Mouse (Mus musculus) neural tube, embryonic 12.5 days (tissue): ENCODE data around the gene Rpl27a. TPM values are rescaled to one million over a fixed set of nuclear protein-coding genes. Genes with fewer than 3 reads are reported as not detected.

Source experiments
- ATAC-seq: fragments of 200-750 bp; cut with Nextera tagmentation; 2 replicates; pipeline ENCODE4 v1.8.0; 2017; ENCODE audit warnings: low read depth, mild to moderate bottlenecking, moderate TSS enrichment, moderate library complexity; ENCODE audit not compliant: low FRiP score
- H3K27ac ChIP-seq: fragments of 300-500 bp; sonication (generic); 2 replicates; pipeline ENCODE4 v1.5.1; 2016
- H3K27me3 ChIP-seq: fragments of 300-500 bp; sonication (generic); replicated peaks from 2 replicates; pipeline ENCODE4 v1.6.1; 2016; ENCODE audit warnings: mild to moderate bottlenecking
- H3K36me3 ChIP-seq: fragments of 300-500 bp; sonication (generic); 2 replicates; pipeline ENCODE4 v1.6.1; 2016; ENCODE audit warnings: mild to moderate bottlenecking
- H3K4me1 ChIP-seq: fragments of 300-500 bp; sonication (generic); 2 replicates; pipeline ENCODE4 v1.6.1; 2016
- H3K4me2 ChIP-seq: fragments of 300-500 bp; sonication (generic); replicated peaks from 2 replicates; pipeline ENCODE4 v1.6.1; 2016; ENCODE audit warnings: mild to moderate bottlenecking
- H3K4me3 ChIP-seq: fragments of 300-500 bp; sonication (generic); 2 replicates; pipeline ENCODE4 v1.5.1; 2016
- H3K9ac ChIP-seq: fragments of 300-500 bp; sonication (generic); 2 replicates; pipeline ENCODE4 v1.6.1; 2016; ENCODE audit warnings: mild to moderate bottlenecking
- H3K9me3 ChIP-seq: fragments of 300-500 bp; sonication (generic); 2 replicates; pipeline ENCODE4 v1.6.1; 2016; ENCODE audit warnings: mild to moderate bottlenecking
- WGBS: fragments of 180-500 bp; shearing (Covaris S2); methylation state at CpG from one replicate; pipeline ENCODE4 v1.1.7; 2016; 5-methylcytosine and 5-hydroxymethylcytosine counted together
- polyA plus RNA-seq: library from polyadenylated mRNA; unstranded; fragments of >200 nt; fragmentation: Nextera tagmentation; extraction: Ambion mirVana; gene quantifications from 2 replicates; pipeline ENCODE4 v1.2.1, GENCODE M21; 2016

Gene Rpl27a
- polyA plus RNA-seq, 1 experiment from 2014 or later = 88.0 TPM

GRCm38 (mm10) chr7:109510799-109511198 lies 8.1 kb upstream of the Rpl27a start:
- H3K4me2 ChIP-seq = no peak overlapping the region
- no peak for ATAC-seq
- no peak overlapping the region for H3K9ac ChIP-seq
- no peaks in the 10 kb centered on the region for H3K36me3 ChIP-seq
- H3K27me3 ChIP-seq = no peaks in the 10 kb centered on the region
- peaks cover 11% of the 10 kb centered on the region for H3K4me1 ChIP-seq
- whole genome bisulfite sequencing = 70% methylated on average over 2 of the region's 2 CpGs
- no peaks in the 10 kb centered on the region for H3K9me3 ChIP-seq
- no peak overlapping the region for H3K27ac ChIP-seq
- no peak overlapping the region for H3K4me3 ChIP-seq

GRCm38 (mm10) chr7:109511838-109512237 lies 7.1 kb upstream of the Rpl27a start:
- Histone ChIP-seq H3K4me3 (no peak overlapping the region), H3K27me3 (no peaks in the 10 kb centered on the region), H3K4me1 (peaks cover 9% of the 10 kb centered on the region), H3K9ac (no peak overlapping the region), H3K36me3 (no peaks in the 10 kb centered on the region), H3K9me3 (no peaks in the 10 kb centered on the region), H3K27ac (no peak overlapping the region), H3K4me2 (no peak overlapping the region)
- no peak for ATAC-seq
- 92% methylated on average over 3 of the region's 3 CpGs for WGBS

DNA sequence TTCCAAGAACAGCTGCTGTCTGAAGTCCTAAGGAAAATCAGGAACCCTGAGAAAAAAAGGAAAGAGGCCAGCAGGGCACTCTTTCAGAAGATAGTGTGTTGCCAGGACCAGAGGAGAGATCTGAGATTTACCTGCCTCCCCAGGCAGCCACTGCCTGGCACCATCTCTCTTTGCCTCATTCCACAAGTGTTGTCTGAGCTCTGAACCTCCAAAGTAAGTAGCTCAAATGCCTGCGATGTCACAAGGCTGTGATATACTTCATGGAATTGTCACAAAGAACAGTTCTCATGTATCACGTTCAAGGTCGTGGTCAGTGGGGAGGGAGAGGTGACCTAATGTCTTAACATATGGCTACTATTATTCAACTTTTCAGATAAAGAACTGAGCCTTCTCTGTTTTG lies 2.4 kb upstream of the Rpl27a start:
- no peak overlapping the region for H3K9ac ChIP-seq
- H3K36me3 ChIP-seq = peaks cover 7% of the 10 kb centered on the region
- H3K9me3 ChIP-seq = no peaks in the 10 kb centered on the region
- no peak overlapping the region for H3K4me2 ChIP-seq
- ATAC-seq = no peak
- H3K27me3 ChIP-seq = no peaks in the 10 kb centered on the region
- H3K4me3 ChIP-seq = no peak overlapping the region
- H3K27ac ChIP-seq = no peak overlapping the region
- peaks cover 23% of the 10 kb centered on the region for H3K4me1 ChIP-seq
- WGBS = 85% methylated on average over 3 of the region's 3 CpGs

DNA sequence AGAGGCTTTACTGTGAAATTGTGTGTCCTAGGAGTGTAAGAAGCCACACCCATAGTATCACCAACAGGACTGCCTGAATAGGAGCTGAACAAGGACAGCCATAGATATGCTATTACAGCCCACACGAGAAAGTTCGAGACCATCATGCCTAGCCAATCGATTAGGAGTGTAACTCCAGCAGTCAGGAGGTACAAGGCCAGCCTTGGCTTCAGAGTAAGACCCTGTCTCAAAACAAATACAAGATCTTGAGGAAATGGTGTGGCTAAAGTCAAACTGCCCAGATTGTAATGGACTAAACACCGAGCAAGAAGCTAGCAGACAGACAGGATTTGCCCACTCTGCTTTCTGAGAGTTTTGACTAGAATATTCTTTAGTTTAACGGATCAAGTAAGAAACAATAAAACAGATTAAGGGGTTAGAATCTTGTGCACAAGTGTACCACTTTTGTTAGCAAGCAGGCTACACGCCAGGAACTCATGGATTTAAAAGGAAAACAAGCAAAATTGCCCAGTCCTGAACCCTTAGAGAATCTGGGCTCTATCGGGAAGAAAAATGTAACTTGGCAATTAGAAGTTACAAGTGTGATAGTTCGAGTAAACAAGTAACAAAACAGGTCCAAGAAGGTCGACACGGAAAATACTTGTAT lies 788 bp upstream of the Rpl27a start:
- 17% methylated on average over 10 of the region's 10 CpGs for whole genome bisulfite sequencing
- Histone ChIP-seq H3K4me2 (peak overlapping the region; percentile 94), H3K27me3 (no peaks in the 10 kb centered on the region), H3K4me1 (peaks cover 23% of the 10 kb centered on the region), H3K9ac (peak overlapping the region; percentile 94), H3K36me3 (peaks cover 23% of the 10 kb centered on the region), H3K4me3 (peak overlapping the region; percentile 86), H3K9me3 (no peaks in the 10 kb centered on the region), H3K27ac (peak overlapping the region; percentile 89)
- no peak for ATAC-seq

GRCm38 (mm10) chr7:109519936-109520335 lies 989 bp downstream of the Rpl27a start:
- no peak overlapping the region for H3K27ac ChIP-seq
- H3K9ac ChIP-seq = peak overlapping the region; percentile 94
- ATAC-seq = no peak
- no peaks in the 10 kb centered on the region for H3K9me3 ChIP-seq
- no peaks in the 10 kb centered on the region for H3K27me3 ChIP-seq
- peaks cover 40% of the 10 kb centered on the region for H3K36me3 ChIP-seq
- H3K4me2 ChIP-seq = peak overlapping the region; percentile 94
- H3K4me1 ChIP-seq = peaks cover 23% of the 10 kb centered on the region
- peak overlapping the region; percentile 86 for H3K4me3 ChIP-seq
- 5% methylated on average over 10 of the region's 10 CpGs for WGBS

DNA sequence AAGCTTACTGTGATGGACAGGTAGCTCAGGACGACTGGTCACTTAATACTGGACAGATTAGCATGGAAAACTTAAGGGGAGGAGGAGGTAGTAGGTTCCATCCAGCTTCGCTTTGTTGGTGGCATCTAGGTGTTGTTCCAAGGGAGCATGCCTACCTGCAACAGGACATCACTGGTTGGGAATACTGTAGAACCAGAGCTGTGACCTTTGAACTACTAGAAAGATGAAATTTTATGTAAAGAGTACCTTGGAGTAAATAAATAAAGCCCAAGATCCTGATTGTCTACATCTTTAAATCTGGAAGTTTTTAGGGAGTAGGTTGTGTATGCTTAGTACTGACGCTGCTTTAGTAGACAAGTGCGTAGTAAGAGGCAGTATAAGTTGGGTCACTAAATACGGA lies 3.1 kb downstream of the Rpl27a start:
- no peak for ATAC-seq
- Histone ChIP-seq H3K36me3 (peaks cover 55% of the 10 kb centered on the region), H3K9ac (no peak overlapping the region), H3K27ac (no peak overlapping the region), H3K4me1 (peaks cover 23% of the 10 kb centered on the region), H3K9me3 (no peaks in the 10 kb centered on the region), H3K27me3 (no peaks in the 10 kb centered on the region), H3K4me3 (no peak overlapping the region), H3K4me2 (no peak overlapping the region)
- 82% methylated on average over 5 of the region's 5 CpGs for WGBS

GRCm38 (mm10) chr7:109523304-109523703 lies 4.4 kb downstream of the Rpl27a start:
- Histone ChIP-seq H3K27ac (no peak overlapping the region), H3K4me2 (no peak overlapping the region), H3K27me3 (no peaks in the 10 kb centered on the region), H3K4me3 (no peak overlapping the region), H3K4me1 (peaks cover 16% of the 10 kb centered on the region), H3K9me3 (no peaks in the 10 kb centered on the region), H3K9ac (no peak overlapping the region), H3K36me3 (peaks cover 59% of the 10 kb centered on the region)
- ATAC-seq = no peak
- 62% methylated on average over 2 of the region's 2 CpGs for WGBS

- no peak for ATAC-seq
- H3K27ac ChIP-seq = no peak overlapping the region
- H3K9me3 ChIP-seq = no peaks in the 10 kb centered on the region
Measured at GRCm38 (mm10) chr7:109523741-109524441, 4.9 kb downstream of the Rpl27a start.

GRCm38 (mm10) chr7:109524442-109524744 lies 5.4 kb downstream of the Rpl27a start:
- Histone ChIP-seq H3K27ac (no peak overlapping the region), H3K4me3 (no peak overlapping the region), H3K9me3 (no peaks in the 10 kb centered on the region), H3K4me1 (peaks cover 16% of the 10 kb centered on the region), H3K27me3 (no peaks in the 10 kb centered on the region), H3K9ac (no peak overlapping the region), H3K4me2 (no peak overlapping the region), H3K36me3 (peaks cover 62% of the 10 kb centered on the region)
- no peak for ATAC-seq

More at GRCm38 (mm10) chr7:109523741-109524441, 4.9 kb downstream of the Rpl27a start:
- Histone ChIP-seq H3K4me3 (no peak overlapping the region), H3K9ac (no peak overlapping the region), H3K4me1 (peaks cover 16% of the 10 kb centered on the region), H3K36me3 (peaks cover 62% of the 10 kb centered on the region), H3K4me2 (no peak overlapping the region), H3K27me3 (no peaks in the 10 kb centered on the region)
- 63% methylated on average over 6 of the region's 6 CpGs for WGBS

GRCm38 (mm10) chr7:109524763-109525162 lies 5.8 kb downstream of the Rpl27a start:
- Histone ChIP-seq H3K27ac (no peak overlapping the region), H3K36me3 (peaks cover 65% of the 10 kb centered on the region)
- 90% methylated on average over 3 of the region's 3 CpGs for WGBS

GRCm38 (mm10) chr7:109525740-109526663 lies 7.1 kb downstream of the Rpl27a start:
- Histone ChIP-seq H3K36me3 (peaks cover 75% of the 10 kb centered on the region), H3K4me3 (no peak overlapping the region), H3K9ac (no peak overlapping the region), H3K4me1 (peaks cover 3% of the 10 kb centered on the region), H3K27ac (no peak overlapping the region), H3K27me3 (no peaks in the 10 kb centered on the region), H3K4me2 (no peak overlapping the region), H3K9me3 (no peaks in the 10 kb centered on the region)
- 82% methylated on average over 16 of the region's 16 CpGs for WGBS
- ATAC-seq = no peak

More at GRCm38 (mm10) chr7:109524763-109525162, 5.8 kb downstream of the Rpl27a start:
- no peak for ATAC-seq
- H3K9ac ChIP-seq = no peak overlapping the region
- H3K9me3 ChIP-seq = no peaks in the 10 kb centered on the region
- no peaks in the 10 kb centered on the region for H3K27me3 ChIP-seq
- H3K4me2 ChIP-seq = no peak overlapping the region
- no peak overlapping the region for H3K4me3 ChIP-seq
- H3K4me1 ChIP-seq = peaks cover 16% of the 10 kb centered on the region

DNA sequence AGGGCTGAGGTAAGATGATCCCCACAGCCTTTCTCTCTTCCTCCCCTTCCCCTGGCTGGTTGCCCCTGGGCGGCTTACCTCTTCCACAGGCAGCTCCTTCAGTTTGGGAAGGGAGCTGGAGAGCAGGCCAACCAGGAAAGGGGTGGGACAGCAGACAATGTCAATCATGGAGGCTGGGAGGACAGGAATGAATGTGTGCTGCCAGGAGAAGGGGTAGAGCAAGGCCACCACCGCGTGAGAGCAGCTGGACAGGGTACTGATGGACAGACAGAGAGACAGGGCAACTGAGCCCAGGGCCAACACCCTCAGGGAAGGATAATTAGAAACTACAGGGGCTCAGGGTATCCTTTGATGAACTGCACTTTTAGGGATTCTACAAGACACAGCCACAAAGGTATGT lies 8.6 kb downstream of the Rpl27a start:
- no peaks in the 10 kb centered on the region for H3K4me1 ChIP-seq
- peaks cover 76% of the 10 kb centered on the region for H3K36me3 ChIP-seq
- no peak overlapping the region for H3K27ac ChIP-seq
- no peaks in the 10 kb centered on the region for H3K9me3 ChIP-seq
- H3K27me3 ChIP-seq = no peaks in the 10 kb centered on the region
- no peak overlapping the region for H3K4me2 ChIP-seq
- H3K4me3 ChIP-seq = no peak overlapping the region
- WGBS = 78% methylated on average over 3 of the region's 3 CpGs
- ATAC-seq = no peak
- no peak overlapping the region for H3K9ac ChIP-seq
